Mouse (Mus musculus): ENCODE measurements around the gene Mindy4.

- TF ChIP-seq MAFK (IDR thresholded peaks at IDR 0.05; ENCODE audit: insufficient read depth, low read depth, low read length), result no peak
- TF ChIP-seq ZNF384 (IDR thresholded peaks at IDR 0.05; ENCODE audit: low read depth, low read length), result no peak
Measured at GRCm38 (mm10) chr6:55295325-55295724, 92.1 kb downstream of the Mindy4 start.
